Mouse (Mus musculus) lung, embryonic 14.5 days (tissue): Measurements from ENCODE around the gene Pnldc1. TPM values are rescaled to one million over a fixed set of nuclear protein-coding genes. Genes with fewer than 3 reads are reported as not detected.
A peak's percentile ranks its signal among the peaks of the same experiment; 100 is the strongest.
"Not testable (repeated sequence)": the region's sequence is repeated elsewhere in the genome, so short reads cannot be mapped to it uniquely, and the experiment has no call there.

Source experiments
- ATAC-seq: fragments of 200-750 bp; cut with Nextera tagmentation; 2 replicates; pipeline ENCODE4 v1.8.0; 2017; ENCODE audit warnings: mild to moderate bottlenecking, moderate TSS enrichment, moderate library complexity; ENCODE audit not compliant: insufficient read depth
- DNase-seq: peaks from one replicate; pipeline ENCODE4 v3.0.0-alpha.2; 2015
- H3K27ac ChIP-seq: fragments of 300-500 bp; sonication (generic); 2 replicates; pipeline ENCODE4 v1.5.1; 2014; ENCODE audit warnings: low read depth, mild to moderate bottlenecking, moderate library complexity
- H3K27me3 ChIP-seq: fragments of 300-500 bp; sonication (generic); 2 replicates; pipeline ENCODE4 v1.6.1; 2014; ENCODE audit warnings: low read length, control low read depth; ENCODE audit not compliant: insufficient read depth
- H3K36me3 ChIP-seq: fragments of 300-500 bp; sonication (generic); 2 replicates; pipeline ENCODE4 v1.6.1; 2014; ENCODE audit warnings: control low read depth; ENCODE audit not compliant: insufficient read depth
- H3K4me1 ChIP-seq: fragments of 300-500 bp; sonication (generic); 2 replicates; pipeline ENCODE4 v1.6.1; 2014; ENCODE audit warnings: antibody characterized with exemption, control low read depth; ENCODE audit not compliant: insufficient read depth
- H3K4me2 ChIP-seq: fragments of 300-500 bp; sonication (generic); 2 replicates; pipeline ENCODE4 v1.6.1; 2014; ENCODE audit warnings: mild to moderate bottlenecking
- H3K4me3 ChIP-seq: fragments of 300-500 bp; sonication (generic); 2 replicates; pipeline ENCODE4 v1.5.1; 2014; ENCODE audit warnings: low read depth, low read length
- H3K9ac ChIP-seq: fragments of 300-500 bp; sonication (generic); 2 replicates; pipeline ENCODE4 v1.6.1; 2014
- H3K9me3 ChIP-seq: fragments of 300-500 bp; sonication (generic); 2 replicates; pipeline ENCODE4 v1.6.1; 2016; ENCODE audit warnings: low read depth, low read length, control low read depth
- CTCF ChIP-seq: IDR thresholded peaks from 2 replicates; pipeline ENCODE4 v1.5.1; 2016; ENCODE audit warnings: antibody characterized with exemption, low read depth
- WGBS: fragments of 180-500 bp; shearing (Covaris S2); extraction: QIAGEN DNeasy Blood & Tissue Kit; methylation state at CpG from one replicate; pipeline ENCODE4 v1.1.7; 2014; 5-methylcytosine and 5-hydroxymethylcytosine counted together
- polyA plus RNA-seq: library from polyadenylated mRNA; unstranded; fragments of >200 nt; fragmentation: Nextera tagmentation; extraction: Ambion mirVana; gene quantifications from 2 replicates; pipeline ENCODE4 v1.2.1, GENCODE M21; 2014

Gene Pnldc1
- 1.4 and 2.0 TPM in 2 replicates for polyA plus RNA-seq

DNA sequence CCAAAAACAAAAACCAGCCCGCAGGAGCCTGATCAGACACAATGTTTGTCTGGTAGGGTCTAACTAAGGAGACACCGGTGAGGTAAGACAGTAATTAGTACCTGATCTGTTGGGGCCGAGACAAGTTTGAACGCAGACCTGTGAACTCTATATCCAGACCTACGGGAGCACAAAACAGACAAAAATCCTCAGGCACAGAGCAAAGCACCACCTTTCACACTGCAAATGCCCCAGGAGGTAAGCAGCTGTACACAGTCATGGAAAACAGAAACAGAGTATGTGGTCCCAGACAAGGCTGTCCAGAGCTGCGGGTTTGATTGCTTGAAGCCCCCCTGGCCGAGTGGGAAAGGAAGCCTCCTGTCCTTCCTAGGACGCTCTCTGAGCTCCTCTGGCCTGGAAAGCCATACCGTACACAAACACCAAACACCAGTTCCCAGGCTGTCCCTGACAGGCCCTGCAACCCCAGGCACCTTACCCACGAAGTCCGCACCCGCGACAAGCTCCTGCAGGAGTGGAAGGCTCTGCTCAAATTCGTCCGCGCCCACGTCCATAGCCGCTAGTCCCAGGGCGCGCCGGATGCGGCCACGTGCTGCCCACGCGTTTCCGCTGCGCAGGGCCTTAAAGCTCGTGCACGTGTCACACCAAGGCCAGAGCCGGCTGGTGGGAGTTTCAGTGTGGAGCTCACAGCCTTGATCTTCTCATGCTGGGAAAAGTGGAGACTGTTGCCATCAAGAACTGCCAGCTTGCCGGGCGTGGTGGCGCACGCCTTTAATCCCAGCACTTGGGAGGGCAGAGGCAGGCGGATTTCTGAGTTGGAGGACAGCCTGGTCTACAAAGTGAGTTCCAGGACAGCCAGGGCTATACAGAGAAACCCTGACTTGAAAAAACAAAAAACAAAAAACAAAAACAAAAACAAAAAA lies at the start of gene Pnldc1:
Gene Pnldc1 (minus strand): TSS at position 870 of the 920 bp plus-strand sequence.
- peaks cover 36% of the 10 kb centered on the region for H3K36me3 ChIP-seq
- 75% methylated on average over 35 of the region's 35 CpGs for WGBS
- no peak for TF ChIP-seq CTCF
- H3K27ac ChIP-seq, result no peak within 1 kb of the TSS
- H3K9ac ChIP-seq, result no peak within 1 kb of the TSS
- H3K4me3 ChIP-seq, result no peak within 1 kb of the TSS
- no peaks in the 10 kb centered on the region for H3K4me1 ChIP-seq
- no peaks in the 10 kb centered on the region for H3K9me3 ChIP-seq
- DNase-seq, result no peak
- H3K4me2 ChIP-seq, result no peak within 1 kb of the TSS
- H3K27me3 ChIP-seq, result no peaks in the 10 kb centered on the region
- ATAC-seq, result no peak

GRCm38 (mm10) chr17:12959377-12959776 lies 49.3 kb upstream of the Pnldc1 start:
- not testable (repeated sequence) for DNase-seq, ATAC-seq, H3K4me1 ChIP-seq, H3K4me3 ChIP-seq, H3K9me3 ChIP-seq, H3K27me3 ChIP-seq, H3K27ac ChIP-seq, H3K9ac ChIP-seq
- Histone ChIP-seq H3K36me3 (peaks cover 17% of the 10 kb centered on the region), H3K4me2 (peak overlapping the region; percentile 44; the same call in 1 of the 2 replicates)
- 0% methylated on average over 1 of the region's 2 CpGs for WGBS

GRCm38 (mm10) chr17:12956664-12957063 lies 46.6 kb upstream of the Pnldc1 start:
- WGBS, result 92% methylated on average over 8 of the region's 8 CpGs
- DNase-seq, result no peak

DNA sequence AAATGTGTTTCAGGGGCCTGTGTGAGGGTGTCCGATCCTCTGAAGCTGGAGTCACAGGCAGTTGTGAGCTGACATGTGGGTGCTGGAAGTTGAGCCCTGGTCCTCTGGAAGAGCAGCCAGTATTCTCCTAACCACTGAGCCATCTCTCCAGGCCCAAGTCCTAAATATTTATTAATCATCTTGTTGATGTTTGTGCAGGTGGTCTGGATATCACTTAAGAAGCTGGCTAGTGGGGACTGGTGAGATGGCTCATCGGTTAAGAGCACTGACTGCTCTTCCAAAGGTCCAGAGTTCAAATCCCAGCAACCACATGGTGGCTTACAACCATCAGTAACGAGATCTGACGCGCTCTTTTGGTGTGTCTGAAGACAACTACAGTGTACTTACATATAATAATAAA lies 39.6 kb upstream of the Pnldc1 start:
- H3K4me3 ChIP-seq, result no peak overlapping the region
- H3K4me1 ChIP-seq, result no peaks in the 10 kb centered on the region
- ATAC-seq (no peak), DNase-seq (no peak)
- no peak overlapping the region for H3K27ac ChIP-seq
- H3K27me3 ChIP-seq, result no peaks in the 10 kb centered on the region
- no peak overlapping the region for H3K9ac ChIP-seq
- no peak for TF ChIP-seq CTCF
- H3K36me3 ChIP-seq, result peaks cover 63% of the 10 kb centered on the region
- H3K4me2 ChIP-seq, result no peak overlapping the region
- WGBS, result 84% methylated on average over 5 of the region's 5 CpGs
- H3K9me3 ChIP-seq, result no peaks in the 10 kb centered on the region

More at GRCm38 (mm10) chr17:12956664-12957063, 46.6 kb upstream of the Pnldc1 start:
- Histone ChIP-seq H3K9ac (no peak overlapping the region), H3K4me2 (no peak overlapping the region), H3K4me1 (no peaks in the 10 kb centered on the region), H3K9me3 (no peaks in the 10 kb centered on the region), H3K4me3 (no peak overlapping the region), H3K27me3 (no peaks in the 10 kb centered on the region), H3K36me3 (peaks cover 31% of the 10 kb centered on the region), H3K27ac (no peak overlapping the region)
- ATAC-seq, result no peak
- no peak for TF ChIP-seq CTCF

- no peak for DNase-seq
- no peaks in the 10 kb centered on the region for H3K27me3 ChIP-seq
- no peak overlapping the region for H3K4me3 ChIP-seq
- WGBS, result 82% methylated on average over 6 of the region's 6 CpGs
- H3K27ac ChIP-seq, result no peak overlapping the region
- TF ChIP-seq CTCF, result no peak
- no peak for ATAC-seq
- no peak overlapping the region for H3K4me2 ChIP-seq
- H3K9me3 ChIP-seq, result no peaks in the 10 kb centered on the region
- H3K36me3 ChIP-seq, result peaks cover 40% of the 10 kb centered on the region
- H3K9ac ChIP-seq, result no peak overlapping the region
- H3K4me1 ChIP-seq, result 0 out of 2 replicates have a peak, but pooled peaks cover 3% of the 10 kb centered on the region
Observed at GRCm38 (mm10) chr17:12942459-12943162, 32.6 kb upstream of the Pnldc1 start.

GRCm38 (mm10) chr17:12941543-12942260 lies 31.7 kb upstream of the Pnldc1 start:
- H3K4me2 ChIP-seq, result no peak overlapping the region
- WGBS, result 72% methylated on average over 8 of the region's 8 CpGs
- no peak overlapping the region for H3K9ac ChIP-seq
- ATAC-seq, result no peak
- DNase-seq, result no peak
- TF ChIP-seq CTCF, result no peak
- no peak overlapping the region for H3K4me3 ChIP-seq
- no peak overlapping the region for H3K27ac ChIP-seq
- H3K9me3 ChIP-seq, result no peaks in the 10 kb centered on the region
- H3K4me1 ChIP-seq, result 0 out of 2 replicates have a peak, but pooled peaks cover 3% of the 10 kb centered on the region
- H3K36me3 ChIP-seq, result peaks cover 38% of the 10 kb centered on the region
- no peaks in the 10 kb centered on the region for H3K27me3 ChIP-seq
